Mouse (Mus musculus) CH12.LX (cell line): ENCODE data around the gene Nup155.

Experiments
- BHLHE40 ChIP-seq: IDR thresholded peaks from 2 replicates; pipeline ENCODE4 v1.6.1; 2011; ENCODE audit warnings: mild to moderate bottlenecking, low read depth, low read length, improper control_type of control experiment
- CTCF ChIP-seq, 2 experiments: IDR thresholded peaks in 1 of 2; conservative IDR thresholded peaks in 1 of 2; 2 replicates each; pipeline ENCODE4 v1.5.1; 2011 to 2012; ENCODE audit warnings: low read depth in 2 of 2, low read length in 2 of 2, improper control_type of control experiment in 1 of 2, inconsistent platforms in 1 of 2, mild to moderate bottlenecking in 1 of 2, moderate library complexity in 1 of 2
- ETS1 ChIP-seq: conservative IDR thresholded peaks from 2 replicates; pipeline ENCODE4 v1.6.1; 2012; ENCODE audit warnings: low read depth, mild to moderate bottlenecking, inconsistent platforms, low read length, improper control_type of control experiment, moderate library complexity
- JUN ChIP-seq: IDR thresholded peaks from 2 replicates; pipeline ENCODE4 v1.6.1; 2011; ENCODE audit warnings: low read depth, mild to moderate bottlenecking, low read length, improper control_type of control experiment, moderate library complexity; ENCODE audit not compliant: insufficient read depth
- MAFK ChIP-seq: IDR thresholded peaks from 2 replicates; pipeline ENCODE4 v1.6.1; 2011; ENCODE audit warnings: low read length, improper control_type of control experiment; ENCODE audit not compliant: insufficient replicate concordance
- POLR2A ChIP-seq: IDR thresholded peaks from 2 replicates; pipeline ENCODE4 v1.6.1; 2011; ENCODE audit warnings: low read depth, mild to moderate bottlenecking, improper control_type of control experiment, low read length
- POLR2AphosphoS2 ChIP-seq: IDR thresholded peaks from 2 replicates; pipeline ENCODE4 v1.6.1; 2011; ENCODE audit warnings: low read depth, low read length, improper control_type of control experiment
- SIN3A ChIP-seq: IDR thresholded peaks from 2 replicates; pipeline ENCODE4 v1.6.1; 2012; ENCODE audit warnings: low read length, improper control_type of control experiment, inconsistent platforms
- SMC3 ChIP-seq: IDR thresholded peaks from 2 replicates; pipeline ENCODE4 v1.6.1; 2011; ENCODE audit warnings: low read depth, low read length, improper control_type of control experiment
- TCF12 ChIP-seq: IDR thresholded peaks from 2 replicates; pipeline ENCODE4 v1.6.1; 2014; ENCODE audit warnings: low read depth, mild to moderate bottlenecking, inconsistent platforms, low read length, improper control_type of control experiment
- ZNF384 ChIP-seq: IDR thresholded peaks from 2 replicates; pipeline ENCODE4 v1.6.1; 2012; ENCODE audit warnings: low read depth, low read length, improper control_type of control experiment, inconsistent platforms

DNA sequence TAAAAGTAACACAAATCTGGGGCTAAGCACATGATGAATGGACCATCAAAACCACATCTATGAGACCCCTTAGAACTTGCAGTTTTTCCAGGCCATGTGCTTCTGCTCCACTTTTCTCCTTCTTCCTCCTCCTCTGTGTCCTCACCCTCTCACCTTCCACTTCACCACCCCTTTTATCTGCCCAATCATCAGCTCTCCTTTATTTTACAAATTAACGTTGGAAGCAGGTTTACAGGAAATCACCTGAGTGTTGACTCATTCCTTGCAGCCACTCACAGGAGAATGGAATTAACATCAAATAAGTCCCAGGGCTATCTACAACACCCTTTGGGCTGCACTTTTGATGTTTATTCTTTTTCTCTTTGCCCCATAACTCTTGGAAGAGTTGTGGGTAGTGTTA, 52.8 kb downstream of the Nup155 start:
- TF ChIP-seq POLR2A, result no peak
- TF ChIP-seq JUN, result no peak
- TF ChIP-seq POLR2AphosphoS2, result no peak
- no peak for TF ChIP-seq ZNF384
- no peak for TF ChIP-seq SIN3A
- TF ChIP-seq TCF12, result no peak
- no peak for TF ChIP-seq MAFK
- no peak for TF ChIP-seq CTCF (conservative IDR thresholded peaks at IDR 0.05 in 1 of 2, IDR thresholded peaks at IDR 0.05 in 1 of 2; ENCODE audit: low read depth in 2 of 2, low read length in 2 of 2)
- TF ChIP-seq SMC3, result no peak
- TF ChIP-seq ETS1, result no peak
- no peak for TF ChIP-seq BHLHE40
